Mouse (Mus musculus) small intestine, adult 2 months (tissue): ENCODE measurements around the gene Mob3b. TPM values are rescaled to one million over a fixed set of nuclear protein-coding genes. Genes with fewer than 3 reads are reported as not detected.

Source experiments
- H3K27ac ChIP-seq: fragments of 200-500 bp; 2 replicates; pipeline ENCODE4 v1.5.1; 2012; ENCODE audit warnings: low read depth, low read length, control low read depth, inconsistent platforms; ENCODE audit not compliant: insufficient read depth
- H3K27me3 ChIP-seq: fragments of 200-500 bp; 2 replicates; pipeline ENCODE4 v1.6.1; 2012; ENCODE audit warnings: mild to moderate bottlenecking, moderate library complexity, low read length, inconsistent platforms; ENCODE audit not compliant: control insufficient read depth, insufficient read depth
- H3K36me3 ChIP-seq: fragments of 200-500 bp; 2 replicates; pipeline ENCODE4 v1.6.1; 2012; ENCODE audit warnings: mild to moderate bottlenecking, low read length, control low read depth, inconsistent platforms; ENCODE audit not compliant: control insufficient read depth, insufficient read depth
- H3K4me1 ChIP-seq: fragments of 200-500 bp; 2 replicates; pipeline ENCODE4 v1.6.1; 2012; ENCODE audit warnings: low read length, inconsistent platforms, mixed read lengths; ENCODE audit not compliant: control insufficient read depth, insufficient read depth, insufficient read length
- H3K4me3 ChIP-seq: fragments of 200-500 bp; 2 replicates; pipeline ENCODE4 v1.5.1; 2012; ENCODE audit warnings: low read depth, mild to moderate bottlenecking, control low read depth, inconsistent platforms, low read length, moderate library complexity
- CTCF ChIP-seq: fragments of 200-500 bp; IDR thresholded peaks from 2 replicates; pipeline ENCODE4 v1.5.1; 2012; ENCODE audit warnings: low read depth, mild to moderate bottlenecking, control low read depth, inconsistent platforms, low read length, moderate library complexity, mixed read lengths; ENCODE audit not compliant: insufficient replicate concordance, insufficient read length; ENCODE audit errors: extremely low read depth
- POLR2A ChIP-seq: fragments of 200-500 bp; IDR thresholded peaks from 2 replicates; pipeline ENCODE4 v1.6.1; 2012; ENCODE audit warnings: low read depth, mild to moderate bottlenecking, control low read depth, inconsistent platforms, low read length, moderate library complexity
- WGBS: fragments of 180-500 bp; shearing (Covaris S2); methylation state at CpG from one replicate; pipeline ENCODE4 v1.1.7; 2018; 5-methylcytosine and 5-hydroxymethylcytosine counted together
- polyA plus RNA-seq: library from polyadenylated mRNA; depleted of rRNA; stranded (reverse); fragments of >200 nt; gene quantifications from 2 replicates; pipeline ENCODE4 v1.2.3, GENCODE M21; 2012

Mob3b gene
- polyA plus RNA-seq, 1 experiment = 12.2 TPM

- Histone ChIP-seq H3K4me3 (no peak overlapping the region), H3K4me1 (peaks cover 5% of the 10 kb centered on the region), H3K27ac (no peak overlapping the region), H3K27me3 (no peaks in the 10 kb centered on the region), H3K36me3 (no peaks in the 10 kb centered on the region)
- TF ChIP-seq CTCF (no peak), POLR2A (no peak)
- WGBS = 69% methylated on average over 5 of the region's 5 CpGs
Measured at GRCm38 (mm10) chr4:35031141-35031540, 126.1 kb downstream of the Mob3b start.

DNA sequence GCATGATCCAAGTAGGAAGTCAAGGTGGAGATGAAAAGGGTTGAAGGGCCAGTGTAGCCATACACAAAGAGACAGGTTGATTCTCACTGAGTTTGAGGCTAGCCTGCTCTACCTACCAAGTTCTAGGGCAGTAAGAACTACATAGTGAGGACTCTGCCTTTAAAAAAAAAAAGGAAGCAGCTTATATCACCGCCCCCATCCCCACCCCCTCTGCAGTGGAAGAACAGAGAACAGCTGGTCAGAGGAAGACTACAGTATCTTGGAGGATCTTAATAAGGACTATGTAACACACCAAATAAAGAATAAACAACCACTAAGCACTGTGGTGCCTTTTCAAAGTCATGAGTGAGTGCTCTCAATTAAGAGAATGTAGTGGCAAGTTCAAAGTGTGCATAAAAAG is 138.9 kb downstream of the Mob3b start:
- WGBS = 50% methylated on average over 1 of the region's 1 CpGs
- H3K27ac ChIP-seq = no peak overlapping the region
- H3K4me1 ChIP-seq = peaks cover 7% of the 10 kb centered on the region; the same call in 1 of the 2 replicates
- H3K4me3 ChIP-seq = no peak overlapping the region
- no peaks in the 10 kb centered on the region for H3K36me3 ChIP-seq
- no peak for TF ChIP-seq POLR2A
- no peak for TF ChIP-seq CTCF
- no peaks in the 10 kb centered on the region for H3K27me3 ChIP-seq

GRCm38 (mm10) chr4:35012401-35013307 is 144.6 kb downstream of the Mob3b start:
- Histone ChIP-seq H3K27me3 (no peaks in the 10 kb centered on the region), H3K4me1 (peaks cover 10% of the 10 kb centered on the region), H3K4me3 (peak overlapping the region; percentile 12; the same call in 1 of the 2 replicates), H3K27ac (peak overlapping the region; percentile 85; the same call in 1 of the 2 replicates), H3K36me3 (no peaks in the 10 kb centered on the region)
- no peak for TF ChIP-seq CTCF
- no peak for TF ChIP-seq POLR2A
- 18% methylated on average over 10 of the region's 10 CpGs for WGBS

GRCm38 (mm10) chr4:35006541-35007260 is 150.6 kb downstream of the Mob3b start:
- peaks cover 24% of the 10 kb centered on the region for H3K4me1 ChIP-seq
- no peak overlapping the region for H3K4me3 ChIP-seq
- 70% methylated on average over 11 of the region's 11 CpGs for WGBS
- no peaks in the 10 kb centered on the region for H3K36me3 ChIP-seq
- H3K27me3 ChIP-seq = no peaks in the 10 kb centered on the region
- no peak for TF ChIP-seq CTCF
- no peak for TF ChIP-seq POLR2A
- no peak overlapping the region for H3K27ac ChIP-seq

- no peak overlapping the region for H3K27ac ChIP-seq
- TF ChIP-seq POLR2A (no peak), CTCF (no peak)
- H3K27me3 ChIP-seq = no peaks in the 10 kb centered on the region
- H3K4me3 ChIP-seq = no peak overlapping the region
- H3K4me1 ChIP-seq = peaks cover 24% of the 10 kb centered on the region
- H3K36me3 ChIP-seq = no peaks in the 10 kb centered on the region
- WGBS = 30% methylated on average over 6 of the region's 6 CpGs
Measured at GRCm38 (mm10) chr4:35006056-35006455, 151.2 kb downstream of the Mob3b start.

DNA sequence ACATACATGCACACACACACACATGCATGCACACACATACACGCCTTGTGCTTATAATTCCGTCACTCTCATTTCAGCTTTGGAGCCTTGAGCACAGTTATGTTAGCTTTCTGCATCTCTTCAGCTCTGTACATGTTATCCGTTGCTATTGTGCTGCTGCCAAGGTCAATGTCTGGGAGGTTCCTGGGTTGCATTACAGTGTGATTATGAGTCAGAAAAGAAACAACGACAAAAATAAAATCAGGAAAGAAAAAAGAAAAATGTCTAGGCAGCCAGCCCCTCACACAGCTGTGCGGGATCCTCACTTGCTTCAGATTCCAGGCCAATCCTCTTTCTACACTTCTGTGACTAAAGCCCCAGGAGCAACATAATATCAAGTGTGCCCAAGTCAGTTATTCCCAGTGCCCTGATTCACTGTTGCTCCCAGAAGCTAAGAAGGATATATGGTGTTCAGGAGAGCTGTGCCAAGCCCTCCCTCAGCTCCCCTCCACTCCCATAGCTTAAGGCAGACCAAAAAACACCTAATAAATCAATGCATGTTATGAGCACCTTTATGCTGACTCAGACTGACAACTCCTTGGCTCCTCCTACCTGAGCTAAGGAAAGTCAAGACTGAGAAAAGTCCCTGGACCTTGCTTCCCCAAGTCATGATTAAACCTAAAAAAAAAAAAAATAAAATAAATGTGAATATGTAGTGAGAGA is 152.1 kb downstream of the Mob3b start:
- Histone ChIP-seq H3K4me3 (no peak overlapping the region), H3K36me3 (no peaks in the 10 kb centered on the region), H3K27me3 (no peaks in the 10 kb centered on the region), H3K27ac (peak overlapping the region; percentile 68), H3K4me1 (peaks cover 24% of the 10 kb centered on the region)
- WGBS = 36% methylated on average over 5 of the region's 5 CpGs
- no peak for TF ChIP-seq POLR2A
- no peak for TF ChIP-seq CTCF

GRCm38 (mm10) chr4:35004473-35004872 is 152.8 kb downstream of the Mob3b start:
- TF ChIP-seq CTCF = no peak
- TF ChIP-seq POLR2A = no peak
- peaks cover 24% of the 10 kb centered on the region for H3K4me1 ChIP-seq
- H3K27me3 ChIP-seq = no peaks in the 10 kb centered on the region
- H3K36me3 ChIP-seq = no peaks in the 10 kb centered on the region
- H3K27ac ChIP-seq = peak overlapping the region; percentile 76
- WGBS = 20% methylated on average over 8 of the region's 8 CpGs
- no peak overlapping the region for H3K4me3 ChIP-seq
